Mouse (Mus musculus): ENCODE results near the gene U2af2. TPM values are rescaled to one million over a fixed set of nuclear protein-coding genes. Genes with fewer than 3 reads are reported as not detected.

Gene U2af2
- polyA plus RNA-seq, 1 experiment from 2014 or later = 179 TPM

GRCm38 (mm10) chr7:5083325-5084105 lies 21.6 kb downstream of the U2af2 start:
- 94% methylated on average over 18 of the region's 18 CpGs for WGBS
- Histone ChIP-seq H3K36me3 (peaks cover 72% of the 10 kb centered on the region), H3K9me3 (no peaks in the 10 kb centered on the region), H3K4me3 (no peak overlapping the region), H3K4me1 (replicated peaks) (peaks cover 18% of the 10 kb centered on the region), H3K27ac (no peak overlapping the region), H3K27me3 (ENCODE audit: insufficient read depth, poor library complexity, severe bottlenecking) (no peaks in the 10 kb centered on the region)
- DNase-seq (ENCODE audit: low spot score) = no peak

GRCm38 (mm10) chr7:5085512-5085911 lies 23.6 kb downstream of the U2af2 start:
- H3K27me3 ChIP-seq (ENCODE audit: insufficient read depth, poor library complexity, severe bottlenecking) = no peaks in the 10 kb centered on the region
- H3K4me3 ChIP-seq = no peak overlapping the region
- H3K4me1 ChIP-seq (replicated peaks) = peaks cover 16% of the 10 kb centered on the region
- H3K27ac ChIP-seq = no peak overlapping the region
- H3K9me3 ChIP-seq = no peaks in the 10 kb centered on the region
- 82% methylated on average over 1 of the region's 1 CpGs for WGBS
- peaks cover 82% of the 10 kb centered on the region for H3K36me3 ChIP-seq
- DNase-seq (ENCODE audit: low spot score) = no peak

GRCm38 (mm10) chr7:5086921-5087440 lies 25.0 kb downstream of the U2af2 start:
- peaks cover 94% of the 10 kb centered on the region for H3K36me3 ChIP-seq
- 82% methylated on average over 5 of the region's 5 CpGs for WGBS

GRCm38 (mm10) chr7:5087886-5088285 lies 25.9 kb downstream of the U2af2 start:
- DNase-seq (ENCODE audit: low spot score) = no peak
- Histone ChIP-seq H3K9me3 (no peaks in the 10 kb centered on the region), H3K27me3 (ENCODE audit: insufficient read depth, poor library complexity, severe bottlenecking) (no peaks in the 10 kb centered on the region), H3K27ac (no peak overlapping the region), H3K36me3 (peaks cover 96% of the 10 kb centered on the region), H3K4me1 (replicated peaks) (no peaks in the 10 kb centered on the region), H3K4me3 (no peak overlapping the region)
- WGBS = 93% methylated on average over 4 of the region's 4 CpGs

More at GRCm38 (mm10) chr7:5086921-5087440, 25.0 kb downstream of the U2af2 start:
- DNase-seq (ENCODE audit: low spot score) = no peak
- Histone ChIP-seq H3K4me3 (no peak overlapping the region), H3K9me3 (no peaks in the 10 kb centered on the region), H3K4me1 (replicated peaks) (peaks cover 2% of the 10 kb centered on the region), H3K27me3 (ENCODE audit: insufficient read depth, poor library complexity, severe bottlenecking) (no peaks in the 10 kb centered on the region), H3K27ac (no peak overlapping the region)

GRCm38 (mm10) chr7:5089853-5090252 lies 27.9 kb downstream of the U2af2 start:
- WGBS = 94% methylated on average over 15 of the region's 15 CpGs
- Histone ChIP-seq H3K4me1 (replicated peaks) (no peaks in the 10 kb centered on the region), H3K27ac (no peak overlapping the region), H3K36me3 (peaks cover 96% of the 10 kb centered on the region), H3K9me3 (0 out of 2 replicates have a peak, but pooled peaks cover 1% of the 10 kb centered on the region), H3K27me3 (ENCODE audit: insufficient read depth, poor library complexity, severe bottlenecking) (no peaks in the 10 kb centered on the region), H3K4me3 (no peak overlapping the region)
- DNase-seq (ENCODE audit: low spot score) = no peak

GRCm38 (mm10) chr7:5091008-5091728 lies 29.2 kb downstream of the U2af2 start:
- 93% methylated on average over 15 of the region's 15 CpGs for WGBS
- peaks cover 96% of the 10 kb centered on the region for H3K36me3 ChIP-seq

GRCm38 (mm10) chr7:5092381-5092780 lies 30.4 kb downstream of the U2af2 start:
- Histone ChIP-seq H3K4me3 (no peak overlapping the region), H3K9me3 (0 out of 2 replicates have a peak, but pooled peaks cover 3% of the 10 kb centered on the region), H3K27me3 (ENCODE audit: insufficient read depth, poor library complexity, severe bottlenecking) (no peaks in the 10 kb centered on the region), H3K4me1 (replicated peaks) (no peaks in the 10 kb centered on the region), H3K36me3 (peaks cover 97% of the 10 kb centered on the region), H3K27ac (no peak overlapping the region)
- 80% methylated on average over 6 of the region's 6 CpGs for WGBS
- no peak for DNase-seq (ENCODE audit: low spot score)

More at GRCm38 (mm10) chr7:5091008-5091728, 29.2 kb downstream of the U2af2 start:
- Histone ChIP-seq H3K27me3 (ENCODE audit: insufficient read depth, poor library complexity, severe bottlenecking) (no peaks in the 10 kb centered on the region), H3K9me3 (0 out of 2 replicates have a peak, but pooled peaks cover 3% of the 10 kb centered on the region), H3K4me1 (replicated peaks) (no peaks in the 10 kb centered on the region), H3K27ac (no peak overlapping the region), H3K4me3 (no peak overlapping the region)
- DNase-seq (ENCODE audit: low spot score) = no peak

- no peak overlapping the region for H3K27ac ChIP-seq
- 87% methylated on average over 21 of the region's 21 CpGs for WGBS
- DNase-seq (ENCODE audit: low spot score) = no peak
- 0 out of 2 replicates have a peak, but pooled peaks cover 3% of the 10 kb centered on the region for H3K9me3 ChIP-seq
- no peaks in the 10 kb centered on the region for H3K4me1 ChIP-seq (replicated peaks)
- peaks cover 97% of the 10 kb centered on the region for H3K36me3 ChIP-seq
- no peak overlapping the region for H3K4me3 ChIP-seq
- H3K27me3 ChIP-seq (ENCODE audit: insufficient read depth, poor library complexity, severe bottlenecking) = no peaks in the 10 kb centered on the region
Measured at GRCm38 (mm10) chr7:5092831-5093510, 31.0 kb downstream of the U2af2 start.

- H3K9me3 ChIP-seq = 0 out of 2 replicates have a peak, but pooled peaks cover 5% of the 10 kb centered on the region
- H3K4me3 ChIP-seq = no peak overlapping the region
- no peak for DNase-seq (ENCODE audit: low spot score)
- H3K27me3 ChIP-seq (ENCODE audit: insufficient read depth, poor library complexity, severe bottlenecking) = no peaks in the 10 kb centered on the region
- peaks cover 64% of the 10 kb centered on the region for H3K36me3 ChIP-seq
- H3K27ac ChIP-seq = no peak overlapping the region
- H3K4me1 ChIP-seq (replicated peaks) = no peaks in the 10 kb centered on the region
- 91% methylated on average over 5 of the region's 5 CpGs for WGBS
Measured at GRCm38 (mm10) chr7:5098769-5099168, 36.8 kb downstream of the U2af2 start.

- 83% methylated on average over 3 of the region's 3 CpGs for WGBS
- Histone ChIP-seq H3K4me1 (replicated peaks) (no peaks in the 10 kb centered on the region), H3K36me3 (peaks cover 53% of the 10 kb centered on the region), H3K9me3 (0 out of 2 replicates have a peak, but pooled peaks cover 4% of the 10 kb centered on the region), H3K4me3 (no peak overlapping the region), H3K27ac (no peak overlapping the region), H3K27me3 (ENCODE audit: insufficient read depth, poor library complexity, severe bottlenecking) (no peaks in the 10 kb centered on the region)
- DNase-seq (ENCODE audit: low spot score) = no peak
Measured at GRCm38 (mm10) chr7:5099796-5100195, 37.9 kb downstream of the U2af2 start.

- no peak for DNase-seq (ENCODE audit: low spot score)
- H3K27ac ChIP-seq = no peak overlapping the region
- H3K9me3 ChIP-seq = 0 out of 2 replicates have a peak, but pooled peaks cover 2% of the 10 kb centered on the region
- no peak overlapping the region for H3K4me3 ChIP-seq
- H3K36me3 ChIP-seq = peaks cover 40% of the 10 kb centered on the region
- H3K4me1 ChIP-seq (replicated peaks) = no peaks in the 10 kb centered on the region
- H3K27me3 ChIP-seq (ENCODE audit: insufficient read depth, poor library complexity, severe bottlenecking) = no peaks in the 10 kb centered on the region
- 89% methylated on average over 10 of the region's 10 CpGs for WGBS
Measured at GRCm38 (mm10) chr7:5101066-5101663, 39.2 kb downstream of the U2af2 start.

GRCm38 (mm10) chr7:5102564-5102963 lies 40.6 kb downstream of the U2af2 start:
- H3K9me3 ChIP-seq = 0 out of 2 replicates have a peak, but pooled peaks cover 2% of the 10 kb centered on the region
- H3K4me1 ChIP-seq (replicated peaks) = no peaks in the 10 kb centered on the region
- H3K27me3 ChIP-seq (ENCODE audit: insufficient read depth, poor library complexity, severe bottlenecking) = no peaks in the 10 kb centered on the region
- no peak for DNase-seq (ENCODE audit: low spot score)
- H3K36me3 ChIP-seq = peaks cover 26% of the 10 kb centered on the region
- 88% methylated on average over 2 of the region's 2 CpGs for WGBS
- no peak overlapping the region for H3K27ac ChIP-seq
- no peak overlapping the region for H3K4me3 ChIP-seq

Data from hindbrain, embryonic 10.5 days (tissue).